Comparison of ENCODE assay signal across 19 mouse cellular contexts in the genomic region with DNA sequence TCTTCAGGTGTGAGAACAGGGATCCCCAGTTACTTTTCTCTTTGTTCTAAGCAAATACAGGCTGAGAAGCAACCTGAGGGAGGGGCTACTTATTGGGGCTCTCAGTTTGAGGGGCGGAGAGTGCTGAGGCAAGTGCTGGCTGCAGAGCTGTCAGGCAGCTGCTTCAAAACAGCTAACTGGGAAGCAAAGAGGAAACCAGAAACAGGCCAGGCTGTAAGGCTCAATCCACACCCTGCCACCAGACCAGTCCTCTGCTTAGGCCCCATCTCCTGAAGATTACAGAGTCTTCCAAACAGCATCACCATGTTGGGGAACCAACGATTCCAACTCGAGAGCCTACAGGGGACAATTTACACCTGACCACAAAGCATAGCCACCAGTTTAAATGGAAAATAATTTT. TPM values are rescaled to one million over a fixed set of nuclear protein-coding genes. Genes with fewer than 3 reads are reported as not detected.
"Had no signal": no experiment of that assay in that cellular context is flagged by ENCODE, and none has a peak within 500 bp of the region (broad histone marks: within the 10 kb centered on the region; RNA-seq: fewer than 3 reads in every experiment).

No protein-coding gene starts in this region.

- H3K9ac ChIP-seq: limb, embryonic 13.5 days; liver, embryonic 12.5 days; liver, embryonic 15.5 days; midbrain, embryonic 13.5 days had no signal

- H3K4me1 ChIP-seq: limb, embryonic 13.5 days; midbrain, embryonic 13.5 days had no signal

- H3K36me3 ChIP-seq: limb, embryonic 10.5 days; limb, embryonic 13.5 days; liver, embryonic 12.5 days; liver, embryonic 15.5 days; midbrain, embryonic 13.5 days had no signal

- ATAC-seq: intestine, postnatal 0 days; liver, embryonic 12.5 days; midbrain, embryonic 13.5 days had no signal

- H3K4me2 ChIP-seq: limb, embryonic 13.5 days; liver, embryonic 12.5 days; liver, embryonic 15.5 days; midbrain, embryonic 13.5 days had no signal

- H3K27ac ChIP-seq: kidney, postnatal 0 days; layer of hippocampus, adult 2 months; limb, embryonic 10.5 days; limb, embryonic 13.5 days; liver, embryonic 12.5 days; liver, embryonic 15.5 days; macrophage; midbrain, embryonic 13.5 days; stomach, postnatal 0 days had no signal

- DNase-seq: kidney, adult 2 months; kidney, postnatal 25 days; layer of hippocampus, adult 9-11 months; liver; right cerebral cortex, adult 18-20 months; right cerebral cortex, postnatal 14 days; right cerebral cortex, postnatal 4 days; thymus, postnatal 25 days had no signal

- H3K4me3 ChIP-seq: layer of hippocampus, adult 2 months; limb, embryonic 10.5 days; limb, embryonic 13.5 days; liver, embryonic 12.5 days; liver, embryonic 15.5 days; midbrain, embryonic 13.5 days had no signal

- H3K9me3 ChIP-seq: limb, embryonic 10.5 days; liver, embryonic 12.5 days; liver, embryonic 15.5 days; midbrain, embryonic 13.5 days had no signal

RNA-seq across cellular contexts. Expression of a gene that starts 12.6 kb away (rescaled TPM):
- total RNA-seq: megakaryocyte, adult 5-6 weeks had no signal
- polyA plus RNA-seq: macrophage had no signal
